Mouse (Mus musculus): ENCODE measurements around the gene Wdr44. TPM values are rescaled to one million over a fixed set of nuclear protein-coding genes. Genes with fewer than 3 reads are reported as not detected.
"Not testable (repeated sequence)": the region's sequence is repeated elsewhere in the genome, so short reads cannot be mapped to it uniquely, and the experiment has no call there.

Gene Wdr44
- total and polyA plus RNA-seq, 2 experiments from 2014 or later: 7.8 to 19.6 TPM

- no peak for ATAC-seq
- no peak for TF ChIP-seq CTCF (IDR thresholded peaks at IDR 0.05; ENCODE audit: low read depth)
- H3K4me3 ChIP-seq (ENCODE audit: low read length): no peak overlapping the region
- H3K27me3 ChIP-seq (ENCODE audit: insufficient read depth, low read length): no peaks in the 10 kb centered on the region
- 65% methylated on average over 1 of the region's 1 CpGs for WGBS
- no peak overlapping the region for H3K9ac ChIP-seq (replicated peaks; ENCODE audit: low read length)
- no peak overlapping the region for H3K27ac ChIP-seq
- H3K4me2 ChIP-seq (ENCODE audit: low read depth, low read length): no peak overlapping the region
- H3K36me3 ChIP-seq (ENCODE audit: insufficient read depth, low read length): no peaks in the 10 kb centered on the region
- DNase-seq (ENCODE audit: low spot score): no peak
- no peaks in the 10 kb centered on the region for H3K4me1 ChIP-seq (ENCODE audit: insufficient read depth, low read length)
- H3K9me3 ChIP-seq (ENCODE audit: low read length): no peaks in the 10 kb centered on the region
Observed at GRCm38 (mm10) chrX:23727463-23727862, 34.6 kb downstream of the Wdr44 start.

DNA sequence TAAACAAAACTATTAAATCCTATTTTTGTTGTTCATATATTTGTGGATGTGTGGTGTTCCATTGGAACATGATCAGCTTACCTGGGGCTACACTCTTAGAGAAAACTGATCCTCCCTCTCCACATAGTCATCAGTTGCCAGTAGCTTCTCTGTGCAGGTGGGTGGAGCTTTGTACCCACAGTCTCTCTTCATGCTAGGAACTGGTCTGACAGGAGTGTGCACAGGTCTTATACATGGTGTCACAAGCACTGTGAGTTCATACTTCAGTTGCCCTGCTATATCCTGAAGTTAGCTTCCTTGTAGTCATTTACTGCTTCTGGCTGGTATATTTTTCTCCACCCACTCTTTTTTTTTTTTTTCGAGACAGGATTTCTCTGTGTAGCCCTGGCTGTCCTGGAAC, 61.8 kb downstream of the Wdr44 start:
- Histone ChIP-seq H3K36me3 (ENCODE audit: insufficient read depth, low read length) (no peaks in the 10 kb centered on the region), H3K4me2 (ENCODE audit: low read depth, low read length) (no peak overlapping the region), H3K4me3 (ENCODE audit: low read length) (no peak overlapping the region), H3K27ac (no peak overlapping the region), H3K27me3 (ENCODE audit: insufficient read depth, low read length) (no peaks in the 10 kb centered on the region), H3K9ac (replicated peaks; ENCODE audit: low read length) (no peak overlapping the region), H3K9me3 (ENCODE audit: low read length) (no peaks in the 10 kb centered on the region), H3K4me1 (ENCODE audit: insufficient read depth, low read length) (no peaks in the 10 kb centered on the region)
- WGBS: 83% methylated on average over 1 of the region's 1 CpGs
- no peak for TF ChIP-seq CTCF (IDR thresholded peaks at IDR 0.05; ENCODE audit: low read depth)
- DNase-seq (ENCODE audit: low spot score) (no peak), ATAC-seq (no peak)

- DNase-seq (ENCODE audit: low spot score) (no peak), ATAC-seq (no peak)
- Histone ChIP-seq H3K9ac (replicated peaks; ENCODE audit: low read length) (no peak overlapping the region), H3K9me3 (ENCODE audit: low read length) (no peaks in the 10 kb centered on the region), H3K4me2 (ENCODE audit: low read depth, low read length) (no peak overlapping the region), H3K36me3 (ENCODE audit: insufficient read depth, low read length) (no peaks in the 10 kb centered on the region), H3K4me3 (ENCODE audit: low read length) (no peak overlapping the region), H3K27ac (no peak overlapping the region), H3K27me3 (ENCODE audit: insufficient read depth, low read length) (no peaks in the 10 kb centered on the region), H3K4me1 (ENCODE audit: insufficient read depth, low read length) (no peaks in the 10 kb centered on the region)
- 77% methylated on average over 1 of the region's 1 CpGs for WGBS
- TF ChIP-seq CTCF (IDR thresholded peaks at IDR 0.05; ENCODE audit: low read depth): no peak
Observed at GRCm38 (mm10) chrX:23767849-23768248, 75.0 kb downstream of the Wdr44 start.

DNA sequence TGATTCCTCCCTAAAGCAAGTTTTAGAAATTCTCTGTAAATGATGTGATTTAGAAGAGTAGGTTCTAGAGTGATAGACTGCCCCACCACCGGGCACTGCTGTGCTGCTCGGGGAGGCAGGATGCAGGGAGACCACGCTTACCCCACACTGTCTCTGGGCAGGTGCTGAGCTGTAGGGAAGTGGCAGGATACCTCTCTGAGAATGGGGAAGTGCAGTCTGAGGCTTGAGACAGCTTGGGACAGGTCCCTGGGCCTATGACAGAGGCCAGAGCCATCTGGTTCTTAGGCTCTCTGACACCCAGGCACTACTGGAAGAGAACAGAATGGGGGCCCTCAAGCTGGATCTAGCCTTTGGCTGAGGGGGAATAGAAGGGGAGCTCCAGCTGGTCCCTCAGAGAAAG, 114.3 kb downstream of the Wdr44 start:
- DNase-seq (ENCODE audit: low spot score): no peak
- no peak overlapping the region for H3K4me2 ChIP-seq (ENCODE audit: low read depth, low read length)
- H3K36me3 ChIP-seq (ENCODE audit: insufficient read depth, low read length): no peaks in the 10 kb centered on the region
- H3K27me3 ChIP-seq (ENCODE audit: insufficient read depth, low read length): no peaks in the 10 kb centered on the region
- no peak overlapping the region for H3K9ac ChIP-seq (replicated peaks; ENCODE audit: low read length)
- H3K27ac ChIP-seq: no peak overlapping the region
- no peak for ATAC-seq
- no peak for TF ChIP-seq CTCF (IDR thresholded peaks at IDR 0.05; ENCODE audit: low read depth)
- 87% methylated on average over 3 of the region's 3 CpGs for WGBS
- no peaks in the 10 kb centered on the region for H3K4me1 ChIP-seq (ENCODE audit: insufficient read depth, low read length)
- H3K9me3 ChIP-seq (ENCODE audit: low read length): no peaks in the 10 kb centered on the region
- no peak overlapping the region for H3K4me3 ChIP-seq (ENCODE audit: low read length)

- Histone ChIP-seq H3K4me2 (ENCODE audit: low read depth, low read length) (no peak overlapping the region), H3K27me3 (ENCODE audit: insufficient read depth, low read length) (no peaks in the 10 kb centered on the region), H3K9me3 (ENCODE audit: low read length) (no peaks in the 10 kb centered on the region; the same call in 1 of the 2 replicates), H3K9ac (replicated peaks; ENCODE audit: low read length) (no peak overlapping the region), H3K4me3 (ENCODE audit: low read length) (no peak overlapping the region), H3K36me3 (ENCODE audit: insufficient read depth, low read length) (no peaks in the 10 kb centered on the region), H3K27ac (no peak overlapping the region), H3K4me1 (ENCODE audit: insufficient read depth, low read length) (no peaks in the 10 kb centered on the region)
- 78% methylated on average over 2 of the region's 2 CpGs for WGBS
- TF ChIP-seq CTCF (IDR thresholded peaks at IDR 0.05; ENCODE audit: low read depth): no peak
- DNase-seq (ENCODE audit: low spot score) (no peak), ATAC-seq (no peak)
Observed at GRCm38 (mm10) chrX:23810365-23810764, 117.5 kb downstream of the Wdr44 start.

DNA sequence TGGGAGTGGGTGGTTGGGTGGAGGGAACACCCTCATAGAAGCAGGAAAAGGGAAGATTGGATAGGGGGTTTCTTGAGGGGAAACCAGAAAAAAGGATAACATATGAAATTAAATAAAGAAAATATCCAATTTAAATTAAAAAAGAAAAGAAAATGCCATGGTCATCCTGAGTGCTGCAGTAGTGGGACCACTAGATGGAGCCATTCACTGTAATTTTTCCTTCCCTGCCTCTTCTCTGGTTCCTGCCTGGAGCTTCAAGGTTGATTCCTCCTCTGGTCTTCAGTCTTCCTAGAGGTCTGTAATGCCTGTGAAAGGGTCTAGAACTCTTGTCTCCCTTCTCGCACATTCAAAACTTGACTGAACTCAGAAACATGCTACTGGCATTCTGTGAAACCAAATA, 120.4 kb downstream of the Wdr44 start:
- H3K36me3 ChIP-seq (ENCODE audit: insufficient read depth, low read length); ATAC-seq; H3K4me1 ChIP-seq (ENCODE audit: insufficient read depth, low read length); H3K27ac ChIP-seq; H3K9ac ChIP-seq (replicated peaks; ENCODE audit: low read length); H3K9me3 ChIP-seq (ENCODE audit: low read length); H3K4me2 ChIP-seq (ENCODE audit: low read depth, low read length); H3K4me3 ChIP-seq (ENCODE audit: low read length); H3K27me3 ChIP-seq (ENCODE audit: insufficient read depth, low read length); DNase-seq (ENCODE audit: low spot score): not testable (repeated sequence)
- WGBS: 55% methylated on average over 1 of the region's 1 CpGs

DNA sequence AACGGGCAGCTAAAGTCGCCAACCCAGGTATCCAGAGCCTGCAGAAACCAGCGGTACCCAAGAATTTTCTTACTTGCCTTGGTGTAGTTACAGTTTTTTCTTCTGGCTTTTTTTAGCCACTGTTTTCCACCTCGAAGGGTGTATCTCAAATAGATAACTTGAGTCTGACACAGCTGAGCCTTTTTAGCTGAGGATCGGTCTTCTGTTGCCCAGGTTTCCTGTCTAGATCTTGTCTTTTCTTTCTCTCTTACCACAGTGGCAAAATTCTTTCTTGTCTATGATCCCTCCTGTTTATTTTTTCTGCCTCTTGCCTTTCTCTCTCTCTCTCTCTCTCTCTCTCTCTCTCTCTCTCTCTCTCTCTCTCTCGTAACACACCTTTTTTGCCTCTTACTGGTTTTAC, 130.0 kb downstream of the Wdr44 start:
- H3K4me2 ChIP-seq (ENCODE audit: low read depth, low read length); H3K4me1 ChIP-seq (ENCODE audit: insufficient read depth, low read length); DNase-seq (ENCODE audit: low spot score); H3K9ac ChIP-seq (replicated peaks; ENCODE audit: low read length); H3K27me3 ChIP-seq (ENCODE audit: insufficient read depth, low read length); H3K27ac ChIP-seq; ATAC-seq; H3K9me3 ChIP-seq (ENCODE audit: low read length); H3K36me3 ChIP-seq (ENCODE audit: insufficient read depth, low read length); H3K4me3 ChIP-seq (ENCODE audit: low read length): not testable (repeated sequence)
- WGBS: 92% methylated on average over 6 of the region's 6 CpGs
